Comparison of ENCODE assay signal across 17 mouse cellular contexts in genomic region chr19:44696059-44696712, GRCm38 (mm10). TPM values are rescaled to one million over a fixed set of nuclear protein-coding genes. Genes with fewer than 3 reads are reported as not detected.
DNase-seq lines count a peak whose midpoint lies in the region; ATAC-seq and TF ChIP-seq lines count a peak whose summit lies in the region.
"Had no signal": no experiment of that assay in that cellular context is flagged by ENCODE, and none has a peak within 500 bp of the region (broad histone marks: within the 10 kb centered on the region; RNA-seq: fewer than 3 reads in every experiment).

No protein-coding gene starts in this region.

- no peak for ATAC-seq in hindbrain, postnatal 0 days
- ATAC-seq in hindbrain, embryonic 13.5 days (ENCODE audit: low FRiP score) = no peak
- no peak for ATAC-seq in neural tube, embryonic 14.5 days (ENCODE audit: low read depth)
- ATAC-seq: lung, postnatal 0 days had no signal

- no peak overlapping the region for H3K4me2 ChIP-seq in hindbrain, postnatal 0 days (ENCODE audit: low read depth, low read length)
- no peak overlapping the region for H3K4me2 ChIP-seq in hindbrain, embryonic 13.5 days
- peak overlapping the region; percentile 8; the same call in 1 of the 2 replicates for H3K4me2 ChIP-seq in neural tube, embryonic 14.5 days (ENCODE audit: low read depth, low read length)
- H3K4me2 ChIP-seq: heart, embryonic 15.5 days; kidney, embryonic 15.5 days had no signal

- no peak for TF ChIP-seq CTCF in hindbrain, postnatal 0 days (IDR thresholded peaks at IDR 0.05; ENCODE audit: low read depth)

- H3K27ac ChIP-seq in hindbrain, embryonic 10.5 days = peak overlapping the region; percentile 85
- no peak overlapping the region for H3K27ac ChIP-seq in hindbrain, postnatal 0 days
- peak overlapping the region; percentile 67; the same call in 1 of the 2 replicates for H3K27ac ChIP-seq in forebrain, embryonic 10.5 days
- peak overlapping the region; percentile 77 for H3K27ac ChIP-seq in hindbrain, embryonic 13.5 days
- peak overlapping the region; percentile 69 for H3K27ac ChIP-seq in neural tube, embryonic 14.5 days (ENCODE audit: low read depth, low read length)
- H3K27ac ChIP-seq: heart, embryonic 15.5 days; kidney, embryonic 15.5 days had no signal

- peaks cover 50% of the 10 kb centered on the region for H3K4me1 ChIP-seq in hindbrain, embryonic 10.5 days (replicated peaks)
- 0 out of 2 replicates have a peak, but pooled peaks cover 5% of the 10 kb centered on the region for H3K4me1 ChIP-seq in hindbrain, postnatal 0 days (ENCODE audit: insufficient read depth, low read length)
- H3K4me1 ChIP-seq in forebrain, embryonic 10.5 days = peaks cover 40% of the 10 kb centered on the region
- peaks cover 60% of the 10 kb centered on the region for H3K4me1 ChIP-seq in hindbrain, embryonic 13.5 days (replicated peaks)
- peaks cover 10% of the 10 kb centered on the region for H3K4me1 ChIP-seq in neural tube, embryonic 14.5 days (ENCODE audit: control insufficient read depth, insufficient read depth, low read length)

- H3K9me3 ChIP-seq in hindbrain, embryonic 10.5 days = no peaks in the 10 kb centered on the region
- no peaks in the 10 kb centered on the region for H3K9me3 ChIP-seq in hindbrain, postnatal 0 days (ENCODE audit: low read length)
- no peaks in the 10 kb centered on the region for H3K9me3 ChIP-seq in forebrain, embryonic 10.5 days
- no peaks in the 10 kb centered on the region for H3K9me3 ChIP-seq in hindbrain, embryonic 13.5 days
- no peaks in the 10 kb centered on the region for H3K9me3 ChIP-seq in neural tube, embryonic 14.5 days (ENCODE audit: control insufficient read depth, low read length)
- H3K9me3 ChIP-seq: G1E; heart, embryonic 15.5 days; kidney, embryonic 15.5 days; megakaryocyte, embryonic 14.5 days had no signal

- WGBS in hindbrain, embryonic 10.5 days = 7% methylated on average over 8 of the region's 8 CpGs
- WGBS in hindbrain, postnatal 0 days = 12% methylated on average over 8 of the region's 8 CpGs
- WGBS in forebrain, embryonic 10.5 days = 5% methylated on average over 8 of the region's 8 CpGs
- 3% methylated on average over 8 of the region's 8 CpGs for WGBS in hindbrain, embryonic 13.5 days
- WGBS in neural tube, embryonic 14.5 days = 4% methylated on average over 8 of the region's 8 CpGs

- peak overlapping the region; percentile 6 for H3K4me3 ChIP-seq in hindbrain, embryonic 10.5 days
- H3K4me3 ChIP-seq in hindbrain, postnatal 0 days (ENCODE audit: low read length) = no peak overlapping the region
- H3K4me3 ChIP-seq in forebrain, embryonic 10.5 days = no peak overlapping the region
- H3K4me3 ChIP-seq in hindbrain, embryonic 13.5 days = no peak overlapping the region
- no peak overlapping the region for H3K4me3 ChIP-seq in neural tube, embryonic 14.5 days (ENCODE audit: low read depth, low read length)
- H3K4me3 ChIP-seq: heart, embryonic 15.5 days; kidney, embryonic 15.5 days; layer of hippocampus, adult 2 months had no signal

- no peak overlapping the region for H3K9ac ChIP-seq in hindbrain, postnatal 0 days (replicated peaks; ENCODE audit: low read length)
- H3K9ac ChIP-seq in hindbrain, embryonic 13.5 days = peak overlapping the region; percentile 24
- no peak overlapping the region; the same call in 1 of the 2 replicates for H3K9ac ChIP-seq in neural tube, embryonic 14.5 days (replicated peaks; ENCODE audit: low read depth, low read length)
- H3K9ac ChIP-seq: heart, embryonic 15.5 days; kidney, embryonic 15.5 days had no signal

- H3K27me3 ChIP-seq in hindbrain, embryonic 10.5 days (ENCODE audit: insufficient read depth, poor library complexity, severe bottlenecking) = peaks cover 100% of the 10 kb centered on the region
- H3K27me3 ChIP-seq in hindbrain, postnatal 0 days (ENCODE audit: insufficient read depth, low read length) = peaks cover 29% of the 10 kb centered on the region
- peaks cover 100% of the 10 kb centered on the region for H3K27me3 ChIP-seq in forebrain, embryonic 10.5 days (ENCODE audit: poor library complexity, severe bottlenecking)
- H3K27me3 ChIP-seq in hindbrain, embryonic 13.5 days = peaks cover 92% of the 10 kb centered on the region
- 0 out of 2 replicates have a peak, but pooled peaks cover 9% of the 10 kb centered on the region for H3K27me3 ChIP-seq in neural tube, embryonic 14.5 days (ENCODE audit: control insufficient read depth, insufficient read depth, low read length)

- no peaks in the 10 kb centered on the region for H3K36me3 ChIP-seq in hindbrain, embryonic 10.5 days
- no peaks in the 10 kb centered on the region for H3K36me3 ChIP-seq in hindbrain, postnatal 0 days (ENCODE audit: insufficient read depth, low read length)
- H3K36me3 ChIP-seq in forebrain, embryonic 10.5 days (replicated peaks) = no peaks in the 10 kb centered on the region
- H3K36me3 ChIP-seq in hindbrain, embryonic 13.5 days = no peaks in the 10 kb centered on the region
- no peaks in the 10 kb centered on the region for H3K36me3 ChIP-seq in neural tube, embryonic 14.5 days (ENCODE audit: control insufficient read depth, insufficient read depth, low read length)
- H3K36me3 ChIP-seq: G1E; heart, embryonic 15.5 days; kidney, embryonic 15.5 days had no signal

- no peak for DNase-seq in hindbrain, embryonic 10.5 days (ENCODE audit: low spot score)
- no peak for DNase-seq in hindbrain, postnatal 0 days (ENCODE audit: low spot score)
- DNase-seq in forebrain, embryonic 10.5 days (ENCODE audit: extremely low spot score, low spot score) = no peak
- no peak for DNase-seq in kidney, postnatal 36 days
- no peak for DNase-seq in thymus, postnatal 4 days
- no peak for DNase-seq in testis, postnatal 14 days (ENCODE audit: low spot score)
- DNase-seq: adrenal gland, postnatal 25 days had no signal

RNA-seq across cellular contexts. Expression of gene Pax2, which starts 59.7 kb away (rescaled TPM):
- 3.2 and 8.2 TPM in 2 replicates for polyA plus RNA-seq in hindbrain, embryonic 10.5 days (2016; fragmentation: Nextera tagmentation; extraction: Ambion mirVana)
- total RNA-seq in hindbrain, postnatal 0 days (2014; rRNA removed) = 8.1 and 9.0 TPM in 2 replicates
- polyA plus RNA-seq in hindbrain, postnatal 0 days (2015; fragmentation: Nextera tagmentation; extraction: Ambion mirVana) = 9.6 and 11.2 TPM in 2 replicates
- 0.56 and 0.81 TPM in 2 replicates for polyA plus RNA-seq in forebrain, embryonic 10.5 days (2016; fragmentation: Nextera tagmentation; extraction: Ambion mirVana)
- 17.1 and 17.2 TPM in 2 replicates for polyA plus RNA-seq in hindbrain, embryonic 13.5 days (2015; fragmentation: Nextera tagmentation; extraction: Ambion mirVana)
- polyA plus RNA-seq in neural tube, embryonic 14.5 days (2014; fragmentation: Nextera tagmentation; extraction: Ambion mirVana) = 23.8 and 27.0 TPM in 2 replicates
- total RNA-seq: adrenal gland, postnatal 25 days; granulocyte monocyte progenitor cell, adult 5-6 weeks; liver, adult 2 months had no signal
- polyA plus RNA-seq: G1E; heart, embryonic 15.5 days; liver, adult 2 months; lung, postnatal 0 days had no signal
